Mouse (Mus musculus) adrenal gland, postnatal 0 days (tissue): ENCODE measurements around the gene Krit1. TPM values are rescaled to one million over a fixed set of nuclear protein-coding genes. Genes with fewer than 3 reads are reported as not detected.

Source experiments
- polyA plus RNA-seq: library from polyadenylated mRNA; unstranded; fragments of >200 nt; fragmentation: Nextera tagmentation; extraction: Ambion mirVana; gene quantifications from 2 replicates; pipeline ENCODE4 v1.2.1, GENCODE M21; 2015

Gene Krit1
- polyA plus RNA-seq = 26.5 and 43.8 TPM in 2 replicates

GRCm38 (mm10) chr5:3802433-3803291 lies at the start of gene Krit1, which contains the start of gene Ankib1:
TSS of gene Krit1 (plus strand) at chr5:3803184.
TSS of gene Ankib1 (minus strand) at chr5:3802925.

DNA sequence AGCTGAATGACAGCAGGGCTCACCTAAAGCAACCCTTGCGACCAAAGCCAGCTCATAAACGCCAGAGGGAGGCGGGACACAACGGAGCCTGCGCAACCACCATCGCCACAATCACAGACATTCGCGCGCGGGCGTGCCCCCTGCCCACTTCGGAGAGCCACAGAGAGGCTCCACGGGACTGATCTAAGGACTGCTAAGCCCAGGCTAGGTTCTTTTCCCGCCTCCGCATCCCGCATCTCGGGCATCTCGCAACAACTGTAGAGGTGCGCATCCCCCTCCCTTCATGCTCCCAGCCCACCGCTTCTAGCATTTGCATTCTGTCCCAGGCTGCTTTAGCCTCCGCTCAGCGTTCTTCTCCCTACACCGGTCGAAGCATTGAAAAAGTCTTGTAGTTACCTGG lies 42.0 kb downstream of the Krit1 start, which contains the start of gene Lrrd1:
Gene Lrrd1 (plus strand): TSS at position 148 of the 400 bp plus-strand sequence.

DNA sequence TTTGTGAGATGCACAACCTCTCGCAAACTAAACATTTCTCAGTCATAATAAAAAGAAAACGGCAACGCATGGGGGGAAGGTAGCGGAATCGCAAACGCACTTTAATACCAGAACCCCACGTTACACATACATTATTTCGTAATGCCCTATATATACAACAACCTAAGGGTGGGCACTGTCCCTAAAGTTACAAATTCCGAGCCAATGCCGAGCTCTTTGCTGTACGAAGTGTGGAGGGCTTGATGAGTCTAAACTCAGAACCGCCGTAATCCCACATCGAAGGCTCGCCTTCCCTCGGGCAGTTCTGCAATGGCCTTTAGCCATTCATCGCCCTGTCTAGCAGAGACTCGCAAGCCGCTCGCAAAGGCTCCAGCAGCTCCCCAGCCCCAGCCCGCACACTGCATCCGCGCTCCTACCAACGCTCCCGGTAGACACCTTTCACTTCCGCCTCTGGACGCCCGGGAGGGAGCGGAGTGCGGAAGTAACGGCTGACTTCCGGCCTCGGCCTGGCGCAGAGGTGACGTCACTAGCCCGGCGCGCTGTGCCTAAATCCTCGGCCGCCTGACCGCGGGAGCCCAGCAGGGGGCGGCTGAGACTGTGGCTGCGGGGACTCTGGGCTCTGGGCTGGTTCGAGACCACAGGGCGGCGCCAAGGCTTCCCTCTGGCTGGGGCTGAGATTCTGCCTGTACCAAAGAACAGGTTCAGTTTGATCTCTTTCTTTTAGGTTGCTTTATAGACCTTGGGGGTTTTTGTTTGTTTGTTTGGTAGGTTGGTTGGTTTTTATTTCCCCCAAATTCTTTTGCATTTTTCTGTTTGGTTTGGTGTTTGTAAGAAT lies 90.7 kb downstream of the Krit1 start, which contains the start of gene Mterf1a:
Gene Mterf1a (minus strand): TSS at position 475 of the 835 bp plus-strand sequence.

Other genes with a start within 250 kb of the Krit1 start
- gene 1700109H08Rik, start 231.6 kb upstream of the Krit1 start, polyA plus RNA-seq = 0.90 and 1.4 TPM in 2 replicates
- 7.9 and 16.1 TPM in 2 replicates for gene Pex1, start 207.1 kb upstream of the Krit1 start, polyA plus RNA-seq
- gene Rbm48, start 206.6 kb upstream of the Krit1 start, polyA plus RNA-seq = 6.5 and 11.8 TPM in 2 replicates
- gene Tmbim7, start 152.0 kb upstream of the Krit1 start, polyA plus RNA-seq = not detected in 2 replicates
- 59.6 and 74.0 TPM in 2 replicates for gene Gatad1, start 146.0 kb upstream of the Krit1 start, polyA plus RNA-seq
- gene Ankib1, start 259 bp upstream of the Krit1 start, polyA plus RNA-seq = 8.1 and 14.4 TPM in 2 replicates
- gene Lrrd1, start 42.0 kb downstream of the Krit1 start, polyA plus RNA-seq = 0.08 TPM in 1 of 2 replicates, not detected in the other
- gene Mterf1a, start 90.7 kb downstream of the Krit1 start, polyA plus RNA-seq = 8.4 and 9.8 TPM in 2 replicates
- 73.6 and 105 TPM in 2 replicates for gene Akap9, start 124.9 kb downstream of the Krit1 start, polyA plus RNA-seq